Mouse (Mus musculus): Measurements from ENCODE around the gene Ccdc92b.

DNA sequence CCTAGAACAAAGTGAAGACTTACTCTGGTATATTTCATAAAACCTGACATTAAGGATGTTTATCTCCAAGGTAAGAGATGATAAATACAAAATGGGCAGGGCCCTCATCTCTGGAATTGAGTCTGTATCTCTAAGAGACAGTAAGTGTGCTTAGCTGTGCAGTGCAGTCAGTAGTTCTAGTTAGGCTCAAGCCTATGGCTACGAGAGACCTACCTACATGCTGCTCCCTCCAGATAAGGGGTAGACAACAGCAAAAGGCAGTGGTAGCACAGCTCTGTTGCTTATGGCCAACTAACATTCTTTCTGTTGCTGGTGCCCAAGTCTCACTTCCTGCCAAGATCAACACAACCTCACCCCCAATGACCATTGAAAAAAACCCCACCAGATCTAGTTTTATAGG is 54.2 kb downstream of the Ccdc92b start:
- TF ChIP-seq CTCF (IDR thresholded peaks at IDR 0.05; ENCODE audit: control insufficient read depth, insufficient read depth, low read length) (no peak), POLR2A (IDR thresholded peaks at IDR 0.05; ENCODE audit: borderline replicate concordance, control insufficient read depth, low read depth, low read length) (no peak)
